Mouse (Mus musculus): ENCODE results near the gene S100a8. TPM values are rescaled to one million over a fixed set of nuclear protein-coding genes. Genes with fewer than 3 reads are reported as not detected.

S100a8 gene
- polyA plus RNA-seq, 1 experiment from 2014 or later = 4.2 TPM

DNA sequence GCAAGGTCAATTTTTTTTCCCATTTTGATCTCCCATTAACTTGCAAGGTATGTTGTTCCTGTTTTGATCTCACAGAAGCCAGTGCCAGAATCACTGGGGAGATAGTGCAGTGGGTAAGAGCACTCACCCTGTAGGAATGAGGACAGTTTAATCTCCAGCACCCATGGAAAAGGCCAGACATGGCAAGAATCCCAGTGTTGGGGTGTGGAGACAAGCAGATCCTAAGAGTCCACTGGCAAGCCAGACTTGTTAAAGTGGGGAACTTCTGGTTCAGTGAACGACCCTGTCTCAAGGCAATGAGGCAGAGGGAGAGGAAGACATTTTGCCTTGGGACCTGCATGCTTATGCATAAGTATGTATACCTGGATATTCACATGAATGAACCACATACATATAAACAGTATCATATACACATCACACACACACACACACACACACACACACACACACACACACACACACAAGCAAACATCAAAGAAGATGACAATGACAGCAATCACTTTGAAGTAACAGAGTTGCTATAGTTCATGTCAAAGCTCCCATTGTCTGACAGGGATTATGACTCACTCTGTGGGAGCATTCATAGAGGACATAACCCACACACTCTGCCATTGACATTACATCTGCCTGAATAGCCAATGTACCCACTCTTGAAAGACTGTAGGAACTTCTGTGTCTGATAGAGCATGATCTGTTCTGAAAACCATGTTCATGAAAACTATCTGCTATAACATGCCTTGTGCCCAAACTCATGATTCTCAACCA lies 30.1 kb upstream of the S100a8 start:
- H3K27me3 ChIP-seq (ENCODE audit: control insufficient read depth, insufficient read depth, low read length) = no peaks in the 10 kb centered on the region
- ATAC-seq (ENCODE audit: low FRiP score, low TSS enrichment) = no peak

DNA sequence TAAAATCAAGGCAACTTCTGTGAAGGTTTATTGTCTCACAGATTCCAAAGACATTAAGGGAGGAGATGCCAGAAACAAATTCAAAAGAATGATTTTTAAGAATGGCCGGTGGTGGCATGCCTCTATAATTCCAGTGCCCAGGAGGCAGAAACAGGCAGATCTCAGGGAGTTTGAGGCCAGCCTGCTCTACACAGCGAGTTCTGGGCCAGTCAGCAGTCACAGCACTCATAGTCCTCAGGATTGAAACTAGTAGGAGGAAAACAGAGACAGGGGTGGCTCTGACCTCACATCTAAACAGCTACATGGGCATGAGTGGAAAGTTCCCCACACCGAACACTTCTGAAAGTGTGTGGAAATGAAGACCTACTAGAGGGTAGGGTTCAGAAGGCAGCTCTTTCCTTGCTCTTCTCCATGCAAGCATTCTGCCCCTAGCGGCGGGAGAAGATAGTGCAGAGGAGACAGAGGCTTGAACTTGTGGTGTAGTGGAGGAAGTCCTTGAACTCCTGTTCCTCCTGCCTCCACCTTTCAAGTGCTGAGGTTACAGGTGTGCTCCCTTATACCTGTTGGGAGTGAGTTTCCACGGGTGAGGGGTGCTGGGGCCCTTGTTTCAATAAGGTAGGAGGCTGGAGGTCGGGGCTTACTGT lies 29.1 kb upstream of the S100a8 start:
- Histone ChIP-seq H3K4me3 (ENCODE audit: low read length) (no peak overlapping the region), H3K9ac (ENCODE audit: low read depth, low read length) (no peak overlapping the region), H3K9me3 (ENCODE audit: control insufficient read depth, low read length) (no peaks in the 10 kb centered on the region), H3K36me3 (ENCODE audit: control insufficient read depth, insufficient read depth, low read length) (no peaks in the 10 kb centered on the region), H3K4me2 (replicated peaks; ENCODE audit: low read depth, low read length) (no peak overlapping the region), H3K27ac (ENCODE audit: low read depth, low read length) (no peak overlapping the region), H3K27me3 (ENCODE audit: control insufficient read depth, insufficient read depth, low read length) (no peaks in the 10 kb centered on the region), H3K4me1 (ENCODE audit: control insufficient read depth, insufficient read depth, low read length) (no peaks in the 10 kb centered on the region)
- 56% methylated on average over 7 of the region's 7 CpGs for WGBS
- no peak for ATAC-seq (ENCODE audit: low FRiP score, low TSS enrichment)

More for the DNA sequence above, 30.1 kb upstream of the S100a8 start:
- H3K4me2 ChIP-seq (replicated peaks; ENCODE audit: low read depth, low read length) = no peak overlapping the region
- H3K27ac ChIP-seq (ENCODE audit: low read depth, low read length) = no peak overlapping the region
- H3K4me1 ChIP-seq (ENCODE audit: control insufficient read depth, insufficient read depth, low read length) = no peaks in the 10 kb centered on the region
- H3K9me3 ChIP-seq (ENCODE audit: control insufficient read depth, low read length) = no peaks in the 10 kb centered on the region
- no peak overlapping the region for H3K4me3 ChIP-seq (ENCODE audit: low read length)
- H3K9ac ChIP-seq (ENCODE audit: low read depth, low read length) = no peak overlapping the region
- H3K36me3 ChIP-seq (ENCODE audit: control insufficient read depth, insufficient read depth, low read length) = no peaks in the 10 kb centered on the region
- WGBS = 50% methylated on average over 1 of the region's 1 CpGs

DNA sequence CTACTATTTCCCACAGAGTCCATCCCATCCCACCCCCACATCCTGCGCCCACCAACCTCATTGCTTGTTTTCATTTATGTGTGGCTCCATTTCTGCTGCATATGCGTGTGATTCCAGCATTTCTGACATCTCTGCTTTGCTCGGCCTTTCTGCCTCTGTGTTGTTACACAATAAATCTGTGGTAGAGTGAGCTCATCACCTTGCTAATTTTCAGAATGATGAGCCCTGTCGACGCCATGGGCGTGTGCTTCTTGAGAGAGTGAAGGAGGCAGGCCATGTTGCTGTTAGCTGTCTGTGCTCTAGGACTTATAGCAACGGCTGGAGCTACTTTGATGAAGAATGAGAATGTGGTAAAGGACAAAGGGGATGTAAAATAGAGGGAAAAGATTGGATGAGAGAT lies 27.8 kb upstream of the S100a8 start:
- Histone ChIP-seq H3K36me3 (ENCODE audit: control insufficient read depth, insufficient read depth, low read length) (no peaks in the 10 kb centered on the region), H3K4me2 (replicated peaks; ENCODE audit: low read depth, low read length) (no peak overlapping the region), H3K9ac (ENCODE audit: low read depth, low read length) (no peak overlapping the region), H3K4me1 (ENCODE audit: control insufficient read depth, insufficient read depth, low read length) (no peaks in the 10 kb centered on the region), H3K27ac (ENCODE audit: low read depth, low read length) (no peak overlapping the region), H3K4me3 (ENCODE audit: low read length) (no peak overlapping the region), H3K27me3 (ENCODE audit: control insufficient read depth, insufficient read depth, low read length) (no peaks in the 10 kb centered on the region), H3K9me3 (ENCODE audit: control insufficient read depth, low read length) (no peaks in the 10 kb centered on the region)
- no peak for ATAC-seq (ENCODE audit: low FRiP score, low TSS enrichment)
- 76% methylated on average over 7 of the region's 7 CpGs for WGBS

GRCm38 (mm10) chr3:90644220-90644619 lies 24.6 kb upstream of the S100a8 start:
- Histone ChIP-seq H3K9me3 (ENCODE audit: control insufficient read depth, low read length) (no peaks in the 10 kb centered on the region), H3K4me2 (replicated peaks; ENCODE audit: low read depth, low read length) (no peak overlapping the region), H3K4me3 (ENCODE audit: low read length) (no peak overlapping the region), H3K27ac (ENCODE audit: low read depth, low read length) (no peak overlapping the region), H3K4me1 (ENCODE audit: control insufficient read depth, insufficient read depth, low read length) (no peaks in the 10 kb centered on the region), H3K36me3 (ENCODE audit: control insufficient read depth, insufficient read depth, low read length) (no peaks in the 10 kb centered on the region), H3K27me3 (ENCODE audit: control insufficient read depth, insufficient read depth, low read length) (no peaks in the 10 kb centered on the region), H3K9ac (ENCODE audit: low read depth, low read length) (no peak overlapping the region)
- WGBS = 53% methylated on average over 3 of the region's 3 CpGs
- no peak for ATAC-seq (ENCODE audit: low FRiP score, low TSS enrichment)

DNA sequence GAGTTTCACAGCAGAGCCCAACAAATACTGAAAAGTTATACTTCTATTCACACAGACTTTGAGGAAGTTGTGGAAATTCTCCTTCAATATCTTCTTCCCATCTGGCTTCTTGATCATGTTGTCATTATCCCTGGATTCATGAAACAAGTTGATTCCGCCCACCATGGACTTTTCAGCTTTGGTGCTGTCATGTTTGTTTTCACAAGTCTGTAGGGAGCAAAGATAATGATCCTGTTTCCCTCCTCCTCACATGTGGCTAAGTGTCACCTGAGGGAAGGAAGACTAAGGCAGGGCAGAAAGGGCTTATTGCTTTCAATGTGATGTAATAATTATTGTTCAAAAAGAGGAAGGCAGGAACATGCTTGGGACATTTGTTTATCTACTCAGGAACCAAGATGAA lies 21.5 kb upstream of the S100a8 start:
- Histone ChIP-seq H3K9ac (ENCODE audit: low read depth, low read length) (no peak overlapping the region), H3K27ac (ENCODE audit: low read depth, low read length) (no peak overlapping the region)
- WGBS = 77% methylated on average over 1 of the region's 1 CpGs

DNA sequence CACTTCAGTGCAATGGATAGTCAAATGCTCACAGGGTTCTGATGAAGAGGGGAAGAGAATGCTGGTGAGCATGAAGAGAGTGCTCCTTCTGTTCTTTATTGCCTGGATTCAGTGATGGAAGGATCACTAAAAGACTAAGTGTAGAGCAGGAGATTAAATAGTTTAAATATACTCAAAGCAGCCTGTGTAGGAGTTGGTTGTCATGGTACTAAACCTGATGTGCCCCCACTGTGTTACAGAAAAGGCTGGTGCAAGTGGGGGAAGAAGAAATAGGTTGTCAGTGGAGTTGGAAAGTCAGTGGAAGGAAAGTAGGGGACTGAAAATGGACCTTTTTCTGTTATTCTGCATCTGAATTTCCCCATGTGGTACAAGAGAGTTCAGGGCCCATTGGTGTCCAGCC lies 19.8 kb upstream of the S100a8 start:
- Histone ChIP-seq H3K27ac (ENCODE audit: low read depth, low read length) (no peak overlapping the region), H3K9ac (ENCODE audit: low read depth, low read length) (no peak overlapping the region), H3K4me3 (ENCODE audit: low read length) (no peak overlapping the region), H3K4me1 (ENCODE audit: control insufficient read depth, insufficient read depth, low read length) (no peaks in the 10 kb centered on the region), H3K36me3 (ENCODE audit: control insufficient read depth, insufficient read depth, low read length) (no peaks in the 10 kb centered on the region), H3K9me3 (ENCODE audit: control insufficient read depth, low read length) (no peaks in the 10 kb centered on the region), H3K27me3 (ENCODE audit: control insufficient read depth, insufficient read depth, low read length) (no peaks in the 10 kb centered on the region), H3K4me2 (replicated peaks; ENCODE audit: low read depth, low read length) (no peak overlapping the region)
- no peak for ATAC-seq (ENCODE audit: low FRiP score, low TSS enrichment)

More for the DNA sequence above, 21.5 kb upstream of the S100a8 start:
- H3K27me3 ChIP-seq (ENCODE audit: control insufficient read depth, insufficient read depth, low read length) = no peaks in the 10 kb centered on the region
- no peaks in the 10 kb centered on the region for H3K9me3 ChIP-seq (ENCODE audit: control insufficient read depth, low read length)
- no peak overlapping the region for H3K4me3 ChIP-seq (ENCODE audit: low read length)
- no peak for ATAC-seq (ENCODE audit: low FRiP score, low TSS enrichment)
- H3K4me1 ChIP-seq (ENCODE audit: control insufficient read depth, insufficient read depth, low read length) = no peaks in the 10 kb centered on the region
- H3K36me3 ChIP-seq (ENCODE audit: control insufficient read depth, insufficient read depth, low read length) = no peaks in the 10 kb centered on the region
- H3K4me2 ChIP-seq (replicated peaks; ENCODE audit: low read depth, low read length) = no peak overlapping the region

DNA sequence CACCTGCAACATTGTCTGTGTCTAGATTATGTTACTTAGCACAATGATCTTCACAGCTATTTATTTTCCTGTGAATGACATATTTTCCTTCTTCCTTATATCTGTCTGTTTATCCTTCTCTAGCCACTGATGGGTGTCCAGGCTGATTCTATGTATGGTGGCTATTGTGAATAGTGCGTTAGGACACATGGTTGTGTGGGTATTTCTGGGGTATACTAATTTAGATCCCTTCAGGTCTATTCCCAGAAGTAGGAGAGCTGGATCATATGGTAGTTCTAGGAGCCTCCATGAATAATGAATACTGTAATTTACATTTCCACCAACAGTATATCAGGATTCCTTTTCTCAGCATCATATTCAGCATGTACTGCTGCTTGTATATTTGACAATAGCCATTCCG lies 18.9 kb upstream of the S100a8 start:
- no peak overlapping the region for H3K27ac ChIP-seq (ENCODE audit: low read depth, low read length)
- H3K36me3 ChIP-seq (ENCODE audit: control insufficient read depth, insufficient read depth, low read length) = no peaks in the 10 kb centered on the region
- no peak overlapping the region for H3K4me2 ChIP-seq (replicated peaks; ENCODE audit: low read depth, low read length)
- no peaks in the 10 kb centered on the region for H3K27me3 ChIP-seq (ENCODE audit: control insufficient read depth, insufficient read depth, low read length)
- H3K4me3 ChIP-seq (ENCODE audit: low read length) = no peak overlapping the region
- no peak for ATAC-seq (ENCODE audit: low FRiP score, low TSS enrichment)
- no peaks in the 10 kb centered on the region for H3K4me1 ChIP-seq (ENCODE audit: control insufficient read depth, insufficient read depth, low read length)
- no peaks in the 10 kb centered on the region for H3K9me3 ChIP-seq (ENCODE audit: control insufficient read depth, low read length)
- H3K9ac ChIP-seq (ENCODE audit: low read depth, low read length) = no peak overlapping the region
- 92% methylated on average over 2 of the region's 2 CpGs for WGBS

DNA sequence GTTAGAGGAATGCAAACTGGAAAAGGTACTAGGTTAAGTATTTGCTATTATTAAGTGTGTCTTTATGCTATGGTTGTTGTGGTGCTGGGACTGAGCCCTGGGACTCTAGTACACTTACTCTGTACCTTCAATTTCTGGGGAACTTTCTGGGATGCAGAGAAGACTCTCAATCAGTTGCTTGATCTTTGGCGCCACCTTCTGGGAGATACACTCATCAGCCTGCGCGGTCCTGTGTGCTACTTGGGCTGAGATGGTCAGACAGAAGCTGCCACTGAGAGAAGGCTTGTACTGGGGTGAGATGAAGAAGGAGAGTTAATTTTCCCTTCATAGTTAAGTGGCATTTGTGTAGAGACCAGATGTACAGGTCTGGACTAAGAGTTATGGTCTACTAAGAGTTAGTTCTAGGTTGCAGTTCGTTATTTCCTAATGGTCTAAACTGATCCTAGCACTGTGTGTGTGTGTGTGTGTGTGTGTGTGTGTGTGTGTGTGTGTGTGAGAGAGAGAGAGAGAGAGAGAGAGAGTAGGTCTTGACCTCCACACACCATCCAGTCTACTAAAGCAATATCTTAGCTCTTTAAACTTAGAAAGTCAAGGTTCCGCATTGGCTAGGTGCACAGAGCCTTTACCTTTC lies 15.8 kb upstream of the S100a8 start:
- 37% methylated on average over 5 of the region's 5 CpGs for WGBS
- no peaks in the 10 kb centered on the region for H3K27me3 ChIP-seq (ENCODE audit: control insufficient read depth, insufficient read depth, low read length)
- no peaks in the 10 kb centered on the region for H3K4me1 ChIP-seq (ENCODE audit: control insufficient read depth, insufficient read depth, low read length)
- H3K4me3 ChIP-seq (ENCODE audit: low read length) = no peak overlapping the region
- no peaks in the 10 kb centered on the region for H3K9me3 ChIP-seq (ENCODE audit: control insufficient read depth, low read length)
- peak; percentile 82; the same call in 1 of the 2 replicates for ATAC-seq (ENCODE audit: low FRiP score, low TSS enrichment)
- H3K9ac ChIP-seq (ENCODE audit: low read depth, low read length) = no peak overlapping the region
- no peak overlapping the region for H3K4me2 ChIP-seq (replicated peaks; ENCODE audit: low read depth, low read length)
- H3K27ac ChIP-seq (ENCODE audit: low read depth, low read length) = no peak overlapping the region
- no peaks in the 10 kb centered on the region for H3K36me3 ChIP-seq (ENCODE audit: control insufficient read depth, insufficient read depth, low read length)

DNA sequence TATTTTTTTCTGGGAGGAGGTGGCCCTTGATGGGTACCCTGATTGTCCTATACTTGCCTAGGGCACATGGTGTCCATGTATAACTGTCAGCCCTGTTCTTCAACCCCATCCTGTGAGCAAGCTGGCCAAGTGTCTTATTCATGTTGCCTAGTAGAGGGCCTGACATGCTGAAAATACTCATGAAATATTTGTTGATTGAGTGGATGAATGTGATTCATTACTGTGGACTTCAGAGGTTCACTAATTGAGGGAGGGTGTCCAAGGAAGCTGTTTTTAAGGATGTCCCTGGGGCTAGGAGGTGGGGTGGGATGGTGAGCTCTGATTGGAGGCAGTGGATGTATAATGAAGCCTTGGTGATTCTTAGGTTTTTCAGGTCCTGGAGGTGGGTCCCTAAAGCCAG lies 15.1 kb upstream of the S100a8 start, which contains the start of gene S100a7a:
Gene S100a7a, plus strand, starts transcription at position 301 of the 400 bp plus-strand sequence.
- Histone ChIP-seq H3K4me1 (ENCODE audit: control insufficient read depth, insufficient read depth, low read length) (no peaks in the 10 kb centered on the region), H3K9ac (ENCODE audit: low read depth, low read length) (no peak within 1 kb of the TSS), H3K4me3 (ENCODE audit: low read length) (no peak within 1 kb of the TSS), H3K36me3 (ENCODE audit: control insufficient read depth, insufficient read depth, low read length) (no peaks in the 10 kb centered on the region), H3K27me3 (ENCODE audit: control insufficient read depth, insufficient read depth, low read length) (no peaks in the 10 kb centered on the region), H3K27ac (ENCODE audit: low read depth, low read length) (no peak within 1 kb of the TSS), H3K9me3 (ENCODE audit: control insufficient read depth, low read length) (no peaks in the 10 kb centered on the region), H3K4me2 (replicated peaks; ENCODE audit: low read depth, low read length) (no peak within 1 kb of the TSS)
- ATAC-seq (ENCODE audit: low FRiP score, low TSS enrichment) = no peak

Data from kidney, embryonic 14.5 days (tissue).